Mouse (Mus musculus): Measurements from ENCODE around the gene Zfp82.
"Not testable (repeated sequence)": the region's sequence is repeated elsewhere in the genome, so short reads cannot be mapped to it uniquely, and the experiment has no call there.

Gene Zfp82

GRCm38 (mm10) chr7:30072146-30073028 is at the start of gene Zfp82:
Gene Zfp82, minus strand, starts transcription at chr7:30072900.
- in situ Hi-C loops (cut with MboI; ENCODE audit: low pct_unique_long_range_greater_than_20kb in 1 of 2, low sequenced_read_pairs in 2 of 2, unreplicated experiment in 1 of 2), result no loop called here

DNA sequence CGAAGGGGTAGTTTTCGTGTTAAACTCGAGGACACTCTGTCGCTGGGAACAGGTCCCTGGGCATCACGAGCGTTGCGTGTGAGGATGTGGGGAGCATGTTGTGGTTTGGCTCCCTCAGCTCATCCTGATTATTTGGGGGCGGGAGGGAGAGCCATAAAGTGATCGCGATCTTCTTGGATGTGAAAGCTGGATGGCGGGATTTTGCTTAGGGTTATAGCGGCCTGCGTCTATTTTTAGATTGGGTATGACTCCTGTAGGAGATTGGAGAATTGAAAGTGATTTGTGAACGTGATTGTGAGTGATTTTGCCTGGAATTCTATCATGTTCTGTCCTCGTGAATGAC is 49.5 kb upstream of the Zfp82 start:
- in situ Hi-C loops (cut with MboI; ENCODE audit: low pct_unique_long_range_greater_than_20kb in 1 of 2, low sequenced_read_pairs in 2 of 2, unreplicated experiment in 1 of 2), result no loop called here

DNA sequence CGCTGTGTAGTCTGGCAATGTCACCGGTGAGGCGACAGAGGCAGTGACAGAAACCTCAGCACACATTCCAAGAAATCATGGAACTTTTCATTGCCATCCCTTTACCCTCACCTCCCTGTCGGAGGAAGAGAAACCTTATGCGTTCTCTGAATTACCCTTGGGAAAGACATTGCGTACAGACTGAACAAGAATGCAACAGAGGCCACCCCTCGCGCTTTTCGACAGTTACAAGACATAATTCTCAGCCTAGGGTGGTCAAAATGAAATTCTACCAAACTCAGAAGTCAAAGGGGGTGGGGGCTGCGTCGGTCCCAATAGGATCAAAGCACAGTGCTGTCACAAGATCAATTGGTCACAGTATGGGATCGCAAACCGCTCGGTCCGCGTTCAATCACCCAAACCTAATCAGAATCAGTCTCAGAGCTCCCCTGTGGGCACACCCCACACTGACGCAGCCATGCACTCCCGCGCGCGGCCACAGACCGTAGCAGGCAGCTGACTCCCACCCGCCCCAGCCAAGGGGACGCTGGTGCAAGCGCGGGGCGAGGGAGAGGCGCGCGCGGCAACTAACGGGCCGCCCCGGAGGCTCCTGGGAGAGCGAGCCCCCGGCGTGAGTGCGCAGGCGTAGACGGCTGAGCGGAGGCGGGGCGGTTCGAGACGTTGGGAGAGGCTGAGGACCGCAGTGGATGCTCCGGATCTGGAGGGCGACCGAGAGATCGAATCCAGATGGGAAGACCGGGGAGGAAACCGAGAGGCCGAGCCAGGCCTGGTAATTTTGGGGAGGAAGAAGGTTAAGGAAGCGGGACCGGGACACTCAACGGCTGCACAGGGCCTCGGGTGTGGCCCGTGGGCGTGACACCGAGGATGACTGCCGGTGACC is 48.8 kb upstream of the Zfp82 start, which contains the start of gene Zfp382:
Zfp382 (plus strand) TSS at position 635 of the 880 bp plus-strand sequence.
- in situ Hi-C loops (cut with MboI; ENCODE audit: low pct_unique_long_range_greater_than_20kb in 1 of 2, low sequenced_read_pairs in 2 of 2, unreplicated experiment in 1 of 2), result no loop called here

DNA sequence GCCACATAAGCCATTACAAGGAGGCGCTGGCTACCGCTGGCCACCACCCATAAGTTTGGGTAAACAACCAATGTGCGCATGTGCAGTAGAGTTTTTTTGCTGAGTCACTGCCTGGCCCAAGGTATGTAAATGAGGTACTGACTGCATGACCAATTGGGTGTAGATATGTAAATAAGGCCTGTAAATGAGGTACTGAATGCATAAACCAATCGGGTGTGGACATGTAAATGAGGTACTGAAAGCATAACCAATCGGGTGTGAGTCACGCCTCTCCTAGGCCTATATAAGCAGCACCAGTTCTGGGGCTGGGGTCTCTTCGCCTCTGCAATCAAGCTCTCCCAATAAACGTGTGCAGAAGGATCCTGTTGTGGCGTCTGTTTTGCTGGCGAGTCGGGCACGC is 45.2 kb upstream of the Zfp82 start:
- in situ Hi-C loops (cut with MboI; ENCODE audit: low pct_unique_long_range_greater_than_20kb in 1 of 2, low sequenced_read_pairs in 2 of 2, unreplicated experiment in 1 of 2), result not testable (repeated sequence)

DNA sequence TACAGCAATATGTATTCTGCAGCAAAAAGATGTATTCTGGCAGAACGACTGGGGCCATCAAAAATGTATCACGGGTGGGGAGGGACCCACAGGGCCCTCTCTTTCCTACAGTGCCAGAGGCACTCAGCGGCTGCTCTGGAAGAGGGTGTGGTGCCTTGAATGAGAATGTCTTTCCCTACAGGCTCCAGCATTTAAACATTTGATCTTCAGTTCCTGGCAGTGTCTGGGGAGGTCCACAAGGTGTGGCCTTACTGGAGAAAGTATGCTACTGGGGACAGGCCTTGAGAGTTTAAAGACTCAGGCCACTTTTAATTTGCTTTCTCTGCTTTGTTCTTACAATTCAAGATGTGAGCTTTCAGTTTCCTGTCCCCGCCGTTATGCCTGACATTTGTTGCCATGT is 43.4 kb upstream of the Zfp82 start:
- in situ Hi-C loops (cut with MboI; ENCODE audit: low pct_unique_long_range_greater_than_20kb in 1 of 2, low sequenced_read_pairs in 2 of 2, unreplicated experiment in 1 of 2), result no loop called here

DNA sequence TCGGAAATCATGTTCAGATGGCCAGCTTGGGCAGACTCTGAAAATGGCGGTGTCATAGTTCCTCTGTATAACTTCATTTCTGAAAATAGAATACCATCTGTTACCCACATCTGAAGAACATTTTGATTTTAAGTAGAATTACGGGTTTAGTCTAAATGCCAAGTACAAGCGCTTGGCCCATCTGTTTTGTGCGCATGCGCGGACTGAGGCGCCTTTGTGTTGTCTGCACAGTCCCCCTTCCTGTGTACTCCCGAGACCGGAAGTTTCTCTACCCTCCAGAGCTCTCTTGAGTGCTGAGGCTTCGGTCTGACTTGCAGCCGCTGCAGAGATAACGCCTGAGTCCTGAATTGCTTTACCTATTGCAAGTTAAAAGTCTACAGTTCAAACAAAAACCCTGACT is 26.6 kb upstream of the Zfp82 start:
- in situ Hi-C loops (cut with MboI; ENCODE audit: low pct_unique_long_range_greater_than_20kb in 1 of 2, low sequenced_read_pairs in 2 of 2, unreplicated experiment in 1 of 2), result no loop called here

- in situ Hi-C loops (cut with MboI; ENCODE audit: low pct_unique_long_range_greater_than_20kb in 1 of 2, low sequenced_read_pairs in 2 of 2, unreplicated experiment in 1 of 2), result no loop called here
These were observed 22.9 kb upstream of the Zfp82 start for GRCm38 (mm10) chr7:30095551-30096125.

GRCm38 (mm10) chr7:30094646-30095429 is 22.1 kb upstream of the Zfp82 start, which contains the start of gene Zfp260:
Gene Zfp260, plus strand, starts transcription at chr7:30094777.
- in situ Hi-C loops (cut with MboI; ENCODE audit: low pct_unique_long_range_greater_than_20kb in 1 of 2, low sequenced_read_pairs in 2 of 2, unreplicated experiment in 1 of 2), result no loop called here

DNA sequence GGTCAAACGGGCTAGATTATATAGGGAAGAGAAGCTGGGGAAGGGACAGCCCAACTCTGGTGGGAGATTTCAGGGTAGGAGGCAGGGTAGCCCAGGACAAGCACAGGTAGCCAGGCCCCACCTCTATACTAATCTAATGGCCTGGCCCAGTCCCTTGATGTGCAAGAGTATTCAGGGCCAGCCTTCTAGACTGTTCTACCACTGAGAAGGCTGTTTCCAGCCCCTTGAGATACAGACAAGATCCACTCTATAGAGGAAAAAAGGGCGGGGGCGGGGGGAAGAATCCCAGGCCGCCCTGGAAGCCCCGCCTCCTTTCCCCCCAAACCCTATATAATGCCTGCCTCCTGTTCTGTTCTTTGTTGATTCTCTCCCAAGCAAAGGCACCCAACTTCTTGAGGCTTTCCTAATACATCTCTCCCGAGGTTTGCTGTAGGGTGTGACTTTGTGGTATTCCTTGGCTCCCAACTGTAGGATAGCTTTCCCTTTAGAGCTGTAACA is 21.3 kb upstream of the Zfp82 start:
- in situ Hi-C loops (cut with MboI; ENCODE audit: low pct_unique_long_range_greater_than_20kb in 1 of 2, low sequenced_read_pairs in 2 of 2, unreplicated experiment in 1 of 2), result no loop called here

DNA sequence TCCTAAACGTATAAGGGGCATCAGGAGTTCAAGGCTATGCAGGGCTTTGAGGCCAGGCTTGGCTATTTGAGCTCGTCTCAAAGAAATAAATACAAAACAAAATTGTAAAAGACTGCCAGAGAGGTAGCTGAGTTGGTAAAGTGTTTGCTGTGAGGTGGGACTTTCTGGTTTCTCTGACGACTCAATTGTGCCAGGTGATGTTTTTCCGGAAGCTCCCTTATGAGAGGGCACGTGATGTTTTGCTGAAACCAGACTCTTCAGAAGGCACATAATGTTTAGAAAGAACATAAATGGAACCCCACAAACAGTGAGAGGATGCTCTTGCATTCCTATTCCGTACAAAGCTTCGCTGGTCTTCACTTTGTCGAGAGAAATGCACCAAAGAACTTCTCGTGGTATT is 20.0 kb upstream of the Zfp82 start:
- in situ Hi-C loops (cut with MboI; ENCODE audit: low pct_unique_long_range_greater_than_20kb in 1 of 2, low sequenced_read_pairs in 2 of 2, unreplicated experiment in 1 of 2), result no loop called here

- in situ Hi-C loops (cut with MboI; ENCODE audit: low pct_unique_long_range_greater_than_20kb in 1 of 2, low sequenced_read_pairs in 2 of 2, unreplicated experiment in 1 of 2), result no loop called here
These were observed 18.4 kb upstream of the Zfp82 start for GRCm38 (mm10) chr7:30090970-30091585.

- in situ Hi-C loops (cut with MboI; ENCODE audit: low pct_unique_long_range_greater_than_20kb in 1 of 2, low sequenced_read_pairs in 2 of 2, unreplicated experiment in 1 of 2), result no loop called here
These were observed 17.6 kb upstream of the Zfp82 start, which contains the start of the genes Gm26920 and Zfp566 for GRCm38 (mm10) chr7:30090092-30090969. Gene Gm26920, minus strand, starts transcription at chr7:30090410. Gene Zfp566, minus strand, starts transcription at chr7:30090527.

GRCm38 (mm10) chr7:30089405-30089804 is 16.7 kb upstream of the Zfp82 start:
- in situ Hi-C loops (cut with MboI; ENCODE audit: low pct_unique_long_range_greater_than_20kb in 1 of 2, low sequenced_read_pairs in 2 of 2, unreplicated experiment in 1 of 2), result no loop called here

DNA sequence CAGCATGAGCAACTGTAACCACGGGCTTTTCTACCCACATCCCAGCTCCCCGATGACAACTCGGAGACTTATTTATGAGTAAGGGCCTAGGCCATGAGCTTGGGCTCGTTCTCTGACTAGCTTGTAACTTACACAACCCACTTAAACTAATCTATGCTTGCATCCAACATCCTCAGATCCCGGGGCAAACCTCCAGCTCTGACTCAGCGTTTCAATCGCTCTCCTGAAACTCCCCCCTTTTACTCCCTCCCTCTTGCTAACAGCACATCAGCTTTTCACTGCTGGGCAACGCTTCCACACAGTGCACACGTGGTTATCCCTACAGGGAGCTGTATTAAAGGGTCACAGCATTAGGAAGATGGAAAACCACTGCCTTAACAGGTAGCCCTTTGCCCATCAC is 13.8 kb upstream of the Zfp82 start:
- in situ Hi-C loops (cut with MboI; ENCODE audit: low pct_unique_long_range_greater_than_20kb in 1 of 2, low sequenced_read_pairs in 2 of 2, unreplicated experiment in 1 of 2), result no loop called here

DNA sequence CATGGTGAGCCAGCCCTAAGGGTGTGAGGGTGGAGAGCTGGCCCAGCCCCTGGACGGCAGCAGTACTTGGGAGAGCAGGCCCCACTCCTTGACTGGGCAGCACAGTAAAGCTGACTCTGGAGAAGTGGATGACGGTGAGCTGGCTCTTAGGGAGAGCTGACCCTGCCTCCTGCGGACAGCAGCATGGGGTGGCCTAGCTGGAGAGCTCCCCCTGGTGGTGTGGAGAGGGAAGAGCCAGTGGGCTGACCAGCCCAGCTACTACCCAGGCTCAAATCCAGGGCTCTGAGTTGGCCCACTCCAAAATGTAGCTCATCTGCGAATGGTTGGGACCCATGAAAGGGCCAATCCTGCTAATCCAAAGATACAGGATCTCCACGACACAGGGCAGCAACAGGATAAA is 8.1 kb downstream of the Zfp82 start:
- in situ Hi-C loops (cut with MboI; ENCODE audit: low pct_unique_long_range_greater_than_20kb in 1 of 2, low sequenced_read_pairs in 2 of 2, unreplicated experiment in 1 of 2), result loop anchor here in 1 of 2 experiments (10.0 kb wide), 2 partner anchors 110 to 210 kb away; partner anchors contain the start of genes Zfp420, Zfp74 and Zfp940

DNA sequence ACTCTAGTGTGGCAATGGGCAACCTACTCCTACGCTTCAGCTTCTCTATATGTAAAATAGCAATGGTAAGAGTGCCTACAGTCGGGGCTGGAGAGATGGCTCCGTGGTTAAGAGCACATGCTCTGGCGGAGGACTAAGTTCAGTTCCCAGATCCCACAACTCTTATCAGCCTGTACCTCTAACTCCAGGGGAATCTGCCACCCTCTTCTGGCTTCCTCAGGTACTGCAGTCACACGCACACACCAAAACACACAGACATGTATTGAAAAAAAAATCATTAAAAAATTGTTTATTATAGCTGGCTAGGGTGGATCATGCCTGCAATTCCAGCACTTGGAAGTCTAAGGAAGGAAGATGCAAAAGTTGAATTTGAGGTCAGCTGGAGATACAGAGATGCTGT is 10.2 kb downstream of the Zfp82 start:
- in situ Hi-C loops (cut with MboI; ENCODE audit: low pct_unique_long_range_greater_than_20kb in 1 of 2, low sequenced_read_pairs in 2 of 2, unreplicated experiment in 1 of 2), result loop anchor here in 1 of 2 experiments (10.0 kb wide), 2 partner anchors 108 to 208 kb away; partner anchors contain the start of genes Zfp420, Zfp74 and Zfp940

All from mouse embryonic stem cell (cell line).